Mouse (Mus musculus): ENCODE results near the gene Gm20521. TPM values are rescaled to one million over a fixed set of nuclear protein-coding genes. Genes with fewer than 3 reads are reported as not detected.
A peak's percentile ranks its signal among the peaks of the same experiment; 100 is the strongest.

Gm20521 gene
- polyA plus RNA-seq, 1 experiment from 2014 or later = 0.98 TPM

GRCm38 (mm10) chr14:54913343-54913742 is 30.1 kb downstream of the Gm20521 start:
- 13% methylated on average over 10 of the region's 10 CpGs for WGBS
- H3K4me1 ChIP-seq (ENCODE audit: insufficient read depth, low read depth, low read length) = no peaks in the 10 kb centered on the region; the same call in 1 of the 2 replicates
- peak overlapping the region; percentile 100 for H3K4me2 ChIP-seq (replicated peaks; ENCODE audit: low read depth, low read length)
- H3K27me3 ChIP-seq (replicated peaks; ENCODE audit: insufficient read depth, low read length) = no peaks in the 10 kb centered on the region
- H3K9me3 ChIP-seq (ENCODE audit: low read length) = no peaks in the 10 kb centered on the region
- DNase-seq (ENCODE audit: low spot score) (no peak), ATAC-seq (no peak)
- peak overlapping the region; percentile 59; the same call in 1 of the 2 replicates for H3K9ac ChIP-seq (replicated peaks; ENCODE audit: low read depth)
- H3K27ac ChIP-seq (ENCODE audit: low read length) = no peak overlapping the region
- H3K4me3 ChIP-seq (ENCODE audit: low read depth, low read length) = peak overlapping the region; percentile 80
- TF ChIP-seq CTCF (IDR thresholded peaks at IDR 0.05) = no peak
- no peak for TF ChIP-seq EP300 (IDR thresholded peaks at IDR 0.05)
- no peaks in the 10 kb centered on the region; the same call in 1 of the 2 replicates for H3K36me3 ChIP-seq (ENCODE audit: insufficient read depth, low read length)

- 88% methylated on average over 16 of the region's 16 CpGs for WGBS
- ATAC-seq = no peak
- no peak overlapping the region for H3K4me2 ChIP-seq (replicated peaks; ENCODE audit: low read depth, low read length)
Measured at GRCm38 (mm10) chr14:54920076-54920685, 36.9 kb downstream of the Gm20521 start.

GRCm38 (mm10) chr14:54924641-54925348 is 41.6 kb downstream of the Gm20521 start:
- Histone ChIP-seq H3K4me2 (replicated peaks; ENCODE audit: low read depth, low read length) (peak overlapping the region; percentile 90), H3K27me3 (replicated peaks; ENCODE audit: insufficient read depth, low read length) (0 out of 2 replicates have a peak, but pooled peaks cover 5% of the 10 kb centered on the region), H3K9me3 (ENCODE audit: low read length) (no peaks in the 10 kb centered on the region), H3K9ac (replicated peaks; ENCODE audit: low read depth) (no peak overlapping the region), H3K36me3 (ENCODE audit: insufficient read depth, low read length) (no peaks in the 10 kb centered on the region), H3K4me3 (ENCODE audit: low read depth, low read length) (peak overlapping the region; percentile 52; the same call in 1 of the 2 replicates), H3K4me1 (ENCODE audit: insufficient read depth, low read depth, low read length) (no peaks in the 10 kb centered on the region; the same call in 1 of the 2 replicates), H3K27ac (ENCODE audit: low read length) (peak overlapping the region; percentile 72)
- ATAC-seq = peak; percentile 61
- peak; percentile 77 for DNase-seq (ENCODE audit: low spot score)
- WGBS = 39% methylated on average over 7 of the region's 7 CpGs
- TF ChIP-seq CTCF (IDR thresholded peaks at IDR 0.05) (no peak), EP300 (IDR thresholded peaks at IDR 0.05) (no peak)

More at GRCm38 (mm10) chr14:54920076-54920685, 36.9 kb downstream of the Gm20521 start:
- DNase-seq (ENCODE audit: low spot score) = no peak
- H3K4me3 ChIP-seq (ENCODE audit: low read depth, low read length) = no peak overlapping the region
- H3K9ac ChIP-seq (replicated peaks; ENCODE audit: low read depth) = no peak overlapping the region
- 0 out of 2 replicates have a peak, but pooled peaks cover 3% of the 10 kb centered on the region for H3K27me3 ChIP-seq (replicated peaks; ENCODE audit: insufficient read depth, low read length)
- TF ChIP-seq EP300 (IDR thresholded peaks at IDR 0.05) (no peak), CTCF (IDR thresholded peaks at IDR 0.05) (no peak)
- H3K4me1 ChIP-seq (ENCODE audit: insufficient read depth, low read depth, low read length) = no peaks in the 10 kb centered on the region; the same call in 1 of the 2 replicates
- no peak overlapping the region for H3K27ac ChIP-seq (ENCODE audit: low read length)
- no peaks in the 10 kb centered on the region for H3K36me3 ChIP-seq (ENCODE audit: insufficient read depth, low read length)
- no peaks in the 10 kb centered on the region for H3K9me3 ChIP-seq (ENCODE audit: low read length)

- no peaks in the 10 kb centered on the region for H3K36me3 ChIP-seq (ENCODE audit: insufficient read depth, low read length)
- H3K27ac ChIP-seq (ENCODE audit: low read length) = peak within 1 kb of the TSS; percentile 72
- ATAC-seq = peak; percentile 73
- 0 out of 2 replicates have a peak, but pooled peaks cover 5% of the 10 kb centered on the region for H3K27me3 ChIP-seq (replicated peaks; ENCODE audit: insufficient read depth, low read length)
- peak within 1 kb of the TSS; percentile 37 for H3K9ac ChIP-seq (replicated peaks; ENCODE audit: low read depth)
- WGBS = 5% methylated on average over 45 of the region's 57 CpGs
- DNase-seq (ENCODE audit: low spot score) = peak; percentile 78
- no peak for TF ChIP-seq EP300 (IDR thresholded peaks at IDR 0.05)
- no peak for TF ChIP-seq CTCF (IDR thresholded peaks at IDR 0.05)
- H3K4me3 ChIP-seq (ENCODE audit: low read depth, low read length) = peak within 1 kb of the TSS; percentile 52
- H3K4me2 ChIP-seq (replicated peaks; ENCODE audit: low read depth, low read length) = peak within 1 kb of the TSS; percentile 90
- H3K9me3 ChIP-seq (ENCODE audit: low read length) = no peaks in the 10 kb centered on the region
- no peaks in the 10 kb centered on the region; the same call in 1 of the 2 replicates for H3K4me1 ChIP-seq (ENCODE audit: insufficient read depth, low read depth, low read length)
Measured at GRCm38 (mm10) chr14:54925349-54926342, 42.4 kb downstream of the Gm20521 start, which contains the start of gene Efs. TSS of gene Efs (minus strand) at chr14:54926126.

GRCm38 (mm10) chr14:54926401-54927158 is 43.3 kb downstream of the Gm20521 start:
- H3K9me3 ChIP-seq (ENCODE audit: low read length) = no peaks in the 10 kb centered on the region
- H3K27me3 ChIP-seq (replicated peaks; ENCODE audit: insufficient read depth, low read length) = 0 out of 2 replicates have a peak, but pooled peaks cover 5% of the 10 kb centered on the region
- H3K27ac ChIP-seq (ENCODE audit: low read length) = peak overlapping the region; percentile 72
- peak; percentile 58 for DNase-seq (ENCODE audit: low spot score)
- H3K36me3 ChIP-seq (ENCODE audit: insufficient read depth, low read length) = no peaks in the 10 kb centered on the region
- TF ChIP-seq CTCF (IDR thresholded peaks at IDR 0.05) (no peak), EP300 (IDR thresholded peaks at IDR 0.05) (no peak)
- ATAC-seq = peak; percentile 51
- H3K4me2 ChIP-seq (replicated peaks; ENCODE audit: low read depth, low read length) = peak overlapping the region; percentile 90
- WGBS = 1% methylated on average over 42 of the region's 58 CpGs
- no peaks in the 10 kb centered on the region; the same call in 1 of the 2 replicates for H3K4me1 ChIP-seq (ENCODE audit: insufficient read depth, low read depth, low read length)
- H3K4me3 ChIP-seq (ENCODE audit: low read depth, low read length) = peak overlapping the region; percentile 52
- peak overlapping the region; percentile 37 for H3K9ac ChIP-seq (replicated peaks; ENCODE audit: low read depth)

Measured in lung, postnatal 0 days (tissue).